Mouse (Mus musculus): ENCODE results near the gene Gpr37l1.

GRCm38 (mm10) chr1:135142452-135142851, 25.0 kb downstream of the Gpr37l1 start:
- TF ChIP-seq CTCF (IDR thresholded peaks at IDR 0.05) (no peak), POLR2A (IDR thresholded peaks at IDR 0.05; ENCODE audit: insufficient read depth, low read depth, low read length) (no peak)

Data from heart, adult 2 months (tissue).